Mouse (Mus musculus): ENCODE results near the gene Lce1g. TPM values are rescaled to one million over a fixed set of nuclear protein-coding genes. Genes with fewer than 3 reads are reported as not detected.

Lce1g gene
- polyA plus RNA-seq, 1 experiment = not detected

DNA sequence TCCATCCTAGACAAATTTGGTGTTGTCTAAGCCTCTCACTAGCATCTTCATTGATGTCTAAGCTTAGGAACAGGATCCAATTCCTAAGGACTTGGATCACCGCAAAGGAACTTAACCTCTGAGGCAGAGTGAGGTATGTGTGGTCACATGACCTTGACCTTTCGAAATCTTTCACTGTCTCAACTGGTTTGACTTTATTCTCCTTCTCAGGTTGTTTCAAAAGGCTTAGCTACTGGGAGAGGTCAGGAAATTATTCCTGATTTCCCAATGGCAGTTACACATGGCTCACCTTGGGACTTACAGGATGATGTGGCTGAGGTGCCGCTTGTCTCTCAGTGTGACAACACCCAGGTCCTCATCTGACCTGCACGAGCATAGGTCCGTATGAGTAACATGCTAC is 29.5 kb downstream of the Lce1g start:
- no peak overlapping the region for H3K27ac ChIP-seq (ENCODE audit: control insufficient read depth, insufficient read depth, low read depth, low read length)
- no peaks in the 10 kb centered on the region for H3K27me3 ChIP-seq (ENCODE audit: control insufficient read depth, insufficient read depth, low read length)
- H3K36me3 ChIP-seq (ENCODE audit: control insufficient read depth, insufficient read depth, low read length) = no peaks in the 10 kb centered on the region
- no peaks in the 10 kb centered on the region for H3K4me1 ChIP-seq (ENCODE audit: control insufficient read depth, insufficient read depth, low read length)
- no peak overlapping the region for H3K4me3 ChIP-seq (ENCODE audit: control insufficient read depth, low read depth, low read length)
- TF ChIP-seq POLR2A (IDR thresholded peaks at IDR 0.05; ENCODE audit: control insufficient read depth, low read depth, low read length) (no peak), CTCF (IDR thresholded peaks at IDR 0.05; ENCODE audit: control insufficient read depth, insufficient read depth, insufficient replicate concordance, low read depth, low read length) (no peak)

- Histone ChIP-seq H3K36me3 (ENCODE audit: control insufficient read depth, insufficient read depth, low read length) (no peaks in the 10 kb centered on the region), H3K4me3 (ENCODE audit: control insufficient read depth, low read depth, low read length) (no peak within 1 kb of the TSS)
- no peak for TF ChIP-seq POLR2A (IDR thresholded peaks at IDR 0.05; ENCODE audit: control insufficient read depth, low read depth, low read length)
- no peak for TF ChIP-seq CTCF (IDR thresholded peaks at IDR 0.05; ENCODE audit: control insufficient read depth, insufficient read depth, insufficient replicate concordance, low read depth, low read length)
These were observed 31.9 kb downstream of the Lce1g start, which contains the start of gene Lce1f for GRCm38 (mm10) chr3:92720250-92720649. Gene Lce1f, minus strand, starts transcription at chr3:92720350.

DNA sequence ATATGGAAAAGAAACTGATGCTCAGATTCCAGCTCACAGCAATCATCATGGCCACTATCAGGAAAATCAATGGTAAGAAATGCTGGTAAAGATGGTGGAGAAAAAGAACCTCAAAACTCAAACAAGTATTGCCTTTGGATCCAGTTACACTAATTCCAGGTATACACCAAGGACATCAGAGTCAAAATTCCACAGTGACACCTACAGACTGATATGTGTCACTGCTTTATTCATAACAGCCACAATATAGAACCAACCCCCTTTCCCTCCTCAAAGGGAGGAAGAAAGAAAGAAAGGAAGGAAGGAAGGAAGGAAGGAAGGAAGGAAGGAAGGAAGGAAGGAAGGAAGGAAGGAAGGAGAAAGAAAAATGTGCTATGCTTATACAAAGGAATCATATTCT is 37.0 kb downstream of the Lce1g start:
- Histone ChIP-seq H3K27me3 (ENCODE audit: control insufficient read depth, insufficient read depth, low read length) (no peaks in the 10 kb centered on the region), H3K4me3 (ENCODE audit: control insufficient read depth, low read depth, low read length) (no peak overlapping the region), H3K27ac (ENCODE audit: control insufficient read depth, insufficient read depth, low read depth, low read length) (no peak overlapping the region), H3K36me3 (ENCODE audit: control insufficient read depth, insufficient read depth, low read length) (no peaks in the 10 kb centered on the region), H3K4me1 (ENCODE audit: control insufficient read depth, insufficient read depth, low read length) (no peaks in the 10 kb centered on the region)
- no peak for TF ChIP-seq POLR2A (IDR thresholded peaks at IDR 0.05; ENCODE audit: control insufficient read depth, low read depth, low read length)
- no peak for TF ChIP-seq CTCF (IDR thresholded peaks at IDR 0.05; ENCODE audit: control insufficient read depth, insufficient read depth, insufficient replicate concordance, low read depth, low read length)

More at GRCm38 (mm10) chr3:92720250-92720649, 31.9 kb downstream of the Lce1g start, which contains the start of gene Lce1f:
- Histone ChIP-seq H3K27ac (ENCODE audit: control insufficient read depth, insufficient read depth, low read depth, low read length) (no peak within 1 kb of the TSS), H3K27me3 (ENCODE audit: control insufficient read depth, insufficient read depth, low read length) (no peaks in the 10 kb centered on the region), H3K4me1 (ENCODE audit: control insufficient read depth, insufficient read depth, low read length) (no peaks in the 10 kb centered on the region)

- no peak within 1 kb of the TSS for H3K4me3 ChIP-seq (ENCODE audit: control insufficient read depth, low read depth, low read length)
- no peaks in the 10 kb centered on the region for H3K27me3 ChIP-seq (ENCODE audit: control insufficient read depth, insufficient read depth, low read length)
- TF ChIP-seq POLR2A (IDR thresholded peaks at IDR 0.05; ENCODE audit: control insufficient read depth, low read depth, low read length) = no peak
- TF ChIP-seq CTCF (IDR thresholded peaks at IDR 0.05; ENCODE audit: control insufficient read depth, insufficient read depth, insufficient replicate concordance, low read depth, low read length) = no peak
- no peak within 1 kb of the TSS for H3K27ac ChIP-seq (ENCODE audit: control insufficient read depth, insufficient read depth, low read depth, low read length)
- H3K4me1 ChIP-seq (ENCODE audit: control insufficient read depth, insufficient read depth, low read length) = no peaks in the 10 kb centered on the region
- no peaks in the 10 kb centered on the region for H3K36me3 ChIP-seq (ENCODE audit: control insufficient read depth, insufficient read depth, low read length)
These were observed 43.2 kb downstream of the Lce1g start, which contains the start of gene Lce1e for GRCm38 (mm10) chr3:92708974-92709373. Gene Lce1e, minus strand, starts transcription at chr3:92709074.

Other genes starting within 250 kb of the Lce1g start
- not detected in 2 replicates for gene 2310046K23Rik, start 217.8 kb downstream of the Lce1g start, polyA plus RNA-seq (2012; rRNA removed)
- 0.05 and 0.06 TPM in 2 replicates for gene Ivl, start 178.6 kb downstream of the Lce1g start, polyA plus RNA-seq (2012; rRNA removed)
- gene Smcp, start 163.3 kb downstream of the Lce1g start, polyA plus RNA-seq (2012; rRNA removed) = 4,177 and 4,558 TPM in 2 replicates
- 0.67 and 0.94 TPM in 2 replicates for gene 2210017I01Rik, start 144.8 kb downstream of the Lce1g start, polyA plus RNA-seq (2012; rRNA removed)
- gene Lce6a, start 130.7 kb downstream of the Lce1g start, polyA plus RNA-seq (2012; rRNA removed) = 0.66 and 0.89 TPM in 2 replicates
- gene Lce1a1, start 104.0 kb downstream of the Lce1g start, polyA plus RNA-seq (2012; rRNA removed) = not detected in 2 replicates
- not detected in 2 replicates for gene Lce1b, start 95.4 kb downstream of the Lce1g start, polyA plus RNA-seq (2012; rRNA removed)
- not detected in 2 replicates for gene Lce1a2, start 82.0 kb downstream of the Lce1g start, polyA plus RNA-seq (2012; rRNA removed)
- 0.42 and 0.85 TPM in 2 replicates for gene Lce1c, start 73.1 kb downstream of the Lce1g start, polyA plus RNA-seq (2012; rRNA removed)
- not detected in 2 replicates for gene Lce1d, start 65.1 kb downstream of the Lce1g start, polyA plus RNA-seq (2012; rRNA removed)
- gene Lce1e, start 43.3 kb downstream of the Lce1g start, polyA plus RNA-seq (2012; rRNA removed) = not detected in 2 replicates
- not detected in 2 replicates for gene Lce1f, start 32.0 kb downstream of the Lce1g start, polyA plus RNA-seq (2012; rRNA removed)
- not detected in 2 replicates for gene Gm38119, start 13.2 kb downstream of the Lce1g start, polyA plus RNA-seq (2012; rRNA removed)
- gene Lce1h, start 12.7 kb upstream of the Lce1g start, polyA plus RNA-seq (2012; rRNA removed) = not detected in 2 replicates
- gene Lce1i, start 26.6 kb upstream of the Lce1g start, polyA plus RNA-seq (2012; rRNA removed) = not detected in 2 replicates
- not detected in 2 replicates for gene Lce1j, start 38.2 kb upstream of the Lce1g start, polyA plus RNA-seq (2012; rRNA removed)
- gene Lce1k, start 55.6 kb upstream of the Lce1g start, polyA plus RNA-seq (2012; rRNA removed) = not detected in 2 replicates
- not detected in 2 replicates for gene Kprp, start 74.9 kb upstream of the Lce1g start, polyA plus RNA-seq (2012; rRNA removed)
- not detected in 2 replicates for gene Lce1l, start 98.9 kb upstream of the Lce1g start, polyA plus RNA-seq (2012; rRNA removed)
- gene 2310050C09Rik, start 117.9 kb upstream of the Lce1g start, polyA plus RNA-seq (2012; rRNA removed) = not detected in 2 replicates
- gene Lce3a, start 173.9 kb upstream of the Lce1g start, polyA plus RNA-seq (2012; rRNA removed) = not detected in 2 replicates
- gene Lce3b, start 180.6 kb upstream of the Lce1g start, polyA plus RNA-seq (2012; rRNA removed) = not detected in 2 replicates
- gene Lce3c, start 192.1 kb upstream of the Lce1g start, polyA plus RNA-seq (2012; rRNA removed) = not detected in 2 replicates
- gene Lce3d, start 205.1 kb upstream of the Lce1g start, polyA plus RNA-seq (2012; rRNA removed) = not detected in 2 replicates
- gene Lce3e, start 214.7 kb upstream of the Lce1g start, polyA plus RNA-seq (2012; rRNA removed) = not detected in 2 replicates
- not detected in 2 replicates for gene Lce3f, start 239.9 kb upstream of the Lce1g start, polyA plus RNA-seq (2012; rRNA removed)

Data from testis, adult 2 months (tissue).